18 mouse cellular contexts compared by ENCODE assay signal in the genomic region with DNA sequence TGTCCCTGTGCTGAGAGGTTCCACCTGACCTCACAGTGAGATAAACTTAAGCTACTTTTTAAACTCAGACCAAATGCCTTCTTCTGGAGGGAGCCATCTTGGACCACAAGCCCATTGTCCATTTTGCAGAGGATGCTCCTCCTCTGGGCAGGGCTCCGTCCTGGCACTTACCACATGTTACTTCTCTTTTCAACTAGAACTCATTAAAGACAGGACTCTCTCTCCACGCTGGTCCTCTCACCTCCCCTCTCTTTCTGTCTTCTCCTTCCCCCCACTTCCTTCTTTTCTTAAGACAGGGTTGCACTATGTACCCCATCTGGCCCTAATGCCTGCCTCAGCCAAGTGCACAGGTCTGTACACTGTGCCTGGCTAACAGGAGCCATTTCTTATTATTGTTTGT.
DNase-seq lines count a peak whose midpoint lies in the region; ATAC-seq and TF ChIP-seq lines count a peak whose summit lies in the region.
"Had no signal": no experiment of that assay in that cellular context is flagged by ENCODE, and none has a peak within 500 bp of the region (broad histone marks: within the 10 kb centered on the region; RNA-seq: fewer than 3 reads in every experiment).

No protein-coding gene starts in this region.

- no peak for ATAC-seq in limb, embryonic 11.5 days (ENCODE audit: insufficient number of reproducible peaks, low FRiP score, low TSS enrichment, low read depth)
- ATAC-seq in neural tube, embryonic 15.5 days (ENCODE audit: low FRiP score): no peak
- ATAC-seq: activated CD4-positive, CD25-positive, alpha-beta regulatory T cell, adult 4 months; CD4-positive, CD25-positive, alpha-beta regulatory T cell, adult 4 months; liver, postnatal 0 days had no signal

- no peak for DNase-seq in gastrocnemius, adult 2 months
- DNase-seq in gastrocnemius, postnatal 10 days: no peak
- DNase-seq in testis, postnatal 10 days (ENCODE audit: low spot score): peak; percentile 13
- DNase-seq in testis, postnatal 14 days (ENCODE audit: low spot score): no peak
- peak; percentile 18 for DNase-seq in limb, embryonic 11.5 days (ENCODE audit: low spot score)
- no peak for DNase-seq in cerebellum, adult 9-10 months
- no peak for DNase-seq in thymus, postnatal 4 days
- DNase-seq: cerebellum, adult 2 months; kidney, adult 8-10 months; liver, postnatal 0 days; lung, postnatal 14 days; spleen, adult 18-20 months; thymus, adult 18-20 months had no signal

- H3K4me3 ChIP-seq in gastrocnemius, adult 2 months: no peak overlapping the region
- no peak overlapping the region for H3K4me3 ChIP-seq in limb, embryonic 11.5 days (ENCODE audit: low read depth, low read length)
- no peak overlapping the region for H3K4me3 ChIP-seq in neural tube, embryonic 15.5 days (replicated peaks)
- H3K4me3 ChIP-seq: hindbrain, embryonic 10.5 days; midbrain, embryonic 10.5 days had no signal

- H3K4me1 ChIP-seq in limb, embryonic 11.5 days (ENCODE audit: control insufficient read depth, insufficient read depth, low read length): peaks cover 5% of the 10 kb centered on the region; the same call in 1 of the 2 replicates
- H3K4me1 ChIP-seq in neural tube, embryonic 15.5 days: no peaks in the 10 kb centered on the region
- H3K4me1 ChIP-seq: midbrain, embryonic 10.5 days had no signal

- 80% methylated on average over 2 of the region's 2 CpGs for WGBS in limb, embryonic 11.5 days
- 80% methylated on average over 2 of the region's 2 CpGs for WGBS in neural tube, embryonic 15.5 days

- H3K36me3 ChIP-seq in limb, embryonic 11.5 days (ENCODE audit: control insufficient read depth, insufficient read depth, low read length): no peaks in the 10 kb centered on the region
- no peaks in the 10 kb centered on the region for H3K36me3 ChIP-seq in neural tube, embryonic 15.5 days
- H3K36me3 ChIP-seq: hindbrain, embryonic 10.5 days; midbrain, embryonic 10.5 days had no signal

- no peaks in the 10 kb centered on the region for H3K9me3 ChIP-seq in limb, embryonic 11.5 days (ENCODE audit: control insufficient read depth, low read length)
- no peaks in the 10 kb centered on the region for H3K9me3 ChIP-seq in neural tube, embryonic 15.5 days (replicated peaks)
- H3K9me3 ChIP-seq: hindbrain, embryonic 10.5 days; midbrain, embryonic 10.5 days had no signal

- no peak overlapping the region for H3K9ac ChIP-seq in limb, embryonic 11.5 days (ENCODE audit: low read length)
- no peak overlapping the region for H3K9ac ChIP-seq in neural tube, embryonic 15.5 days (replicated peaks)
- H3K9ac ChIP-seq: liver, postnatal 0 days had no signal

- peak overlapping the region; percentile 59 for H3K27ac ChIP-seq in gastrocnemius, adult 2 months
- H3K27ac ChIP-seq in limb, embryonic 11.5 days (replicated peaks; ENCODE audit: low read depth, low read length): no peak overlapping the region
- H3K27ac ChIP-seq in neural tube, embryonic 15.5 days (replicated peaks): no peak overlapping the region
- H3K27ac ChIP-seq: hindbrain, embryonic 10.5 days; midbrain, embryonic 10.5 days had no signal

- no peak for TF ChIP-seq CTCF in gastrocnemius, adult 2 months (IDR thresholded peaks at IDR 0.05)

- no peak overlapping the region for H3K4me2 ChIP-seq in limb, embryonic 11.5 days (ENCODE audit: low read depth, severe bottlenecking)
- no peak overlapping the region for H3K4me2 ChIP-seq in neural tube, embryonic 15.5 days

- intact Hi-C loops in gastrocnemius, adult 2 months (cut with DNase I): no loop called here

- H3K27me3 ChIP-seq in limb, embryonic 11.5 days (ENCODE audit: control insufficient read depth, insufficient read depth, low read length): no peaks in the 10 kb centered on the region
- no peaks in the 10 kb centered on the region for H3K27me3 ChIP-seq in neural tube, embryonic 15.5 days (replicated peaks)

Comparison
In these comparisons a context has a peak if more than half of its experiments do, and no peak if none do; other contexts are left out.
1. DNase-seq: peak in testis, postnatal 10 days (single experiment) and limb, embryonic 11.5 days (single experiment); none in gastrocnemius, adult 2 months (single experiment), gastrocnemius, postnatal 10 days (single experiment), testis, postnatal 14 days (single experiment), cerebellum, adult 9-10 months (single experiment) and thymus, postnatal 4 days (single experiment).